Mouse (Mus musculus): Measurements from ENCODE around the gene Fez2.

- TF ChIP-seq CTCF (IDR thresholded peaks at IDR 0.05; ENCODE audit: low read depth, low read length) (no peak), POLR2A (IDR thresholded peaks at IDR 0.05; ENCODE audit: insufficient read depth, low read length) (no peak), EP300 (IDR thresholded peaks at IDR 0.05; ENCODE audit: insufficient read depth, low read depth, low read length) (no peak)
These were observed 31.8 kb upstream of the Fez2 start for GRCm38 (mm10) chr17:78449635-78450197.
